Mouse (Mus musculus) mouse embryonic stem cell (cell line): ENCODE measurements around the gene Stoml3.

ENCODE experiments used
- in situ Hi-C, 2 experiments: fragments of 300-500 bp; cut with MboI; formaldehyde crosslinking; loops; 1 replicate in 1 of 2; 3 replicates in 1 of 2; pipeline ENCODE4 v1.14.3; 2019 to 2020; ENCODE audit warnings: low sequenced_read_pairs in 2 of 2, low pct_unique_long_range_greater_than_20kb in 1 of 2, mixed read lengths in 1 of 2; ENCODE audit not compliant: unreplicated experiment in 1 of 2

The Stoml3 gene

DNA sequence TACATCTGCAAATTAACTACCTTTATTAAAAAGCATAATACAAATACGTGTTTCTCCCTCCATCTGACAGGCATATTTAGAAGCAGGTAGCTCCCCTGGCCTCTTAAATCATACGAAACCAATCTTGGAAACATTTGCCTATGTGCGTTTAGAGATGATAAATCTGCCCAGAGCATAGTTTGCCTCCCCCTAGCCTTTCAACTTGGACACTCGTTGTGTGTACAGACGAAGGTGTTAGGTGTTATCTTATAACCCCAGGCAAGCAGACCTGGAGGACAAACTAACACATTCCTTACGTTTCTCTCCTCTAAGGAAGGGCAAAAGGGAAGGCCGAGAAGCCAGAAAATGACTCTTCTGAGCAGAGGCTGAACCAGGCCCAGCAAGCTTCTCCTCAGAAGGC is 64.2 kb downstream of the Stoml3 start:
- in situ Hi-C loops: no loop called here

DNA sequence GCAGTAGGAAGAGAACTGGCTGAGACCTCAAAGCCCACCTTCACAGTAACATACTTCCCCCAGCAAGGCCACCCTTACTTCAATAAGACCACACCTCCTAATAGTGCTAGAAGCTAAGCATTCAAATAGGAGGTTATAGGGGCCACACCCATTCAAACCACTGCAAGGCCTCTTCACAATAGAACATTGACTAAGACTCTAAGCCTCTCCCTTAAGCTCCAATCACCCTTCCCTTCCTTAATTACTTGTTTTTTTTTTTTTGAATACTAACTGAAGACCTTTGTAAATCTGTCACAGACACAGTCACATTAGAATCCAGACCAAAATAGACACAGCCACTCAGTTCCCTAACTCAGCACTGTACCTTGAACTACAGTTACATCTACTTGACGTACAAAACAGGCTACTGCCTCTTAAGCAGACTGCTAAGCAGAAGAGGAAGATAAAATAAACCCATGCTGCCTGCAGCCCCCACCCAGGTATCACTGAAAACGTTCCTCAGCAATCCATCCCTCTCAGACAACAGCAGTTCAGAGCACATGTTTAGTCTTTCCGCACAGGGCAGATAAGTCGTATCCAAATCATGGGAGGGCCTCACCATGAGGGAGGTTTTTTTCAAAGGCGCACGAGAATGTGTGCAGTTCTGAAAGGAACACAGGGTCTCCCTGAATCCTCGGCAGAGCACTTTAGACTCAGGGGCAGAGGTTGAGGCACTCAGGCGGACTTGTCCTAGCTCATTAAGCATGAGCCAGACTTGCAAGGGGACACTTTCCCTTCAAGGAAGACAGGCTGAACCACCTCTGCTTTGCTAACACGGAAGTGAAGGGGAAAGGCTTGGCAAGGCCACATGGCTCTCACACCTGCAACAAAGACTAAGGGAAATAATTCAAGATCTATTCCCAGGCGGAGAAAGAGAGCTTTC is 66.8 kb downstream of the Stoml3 start:
- in situ Hi-C loops: no loop called here

DNA sequence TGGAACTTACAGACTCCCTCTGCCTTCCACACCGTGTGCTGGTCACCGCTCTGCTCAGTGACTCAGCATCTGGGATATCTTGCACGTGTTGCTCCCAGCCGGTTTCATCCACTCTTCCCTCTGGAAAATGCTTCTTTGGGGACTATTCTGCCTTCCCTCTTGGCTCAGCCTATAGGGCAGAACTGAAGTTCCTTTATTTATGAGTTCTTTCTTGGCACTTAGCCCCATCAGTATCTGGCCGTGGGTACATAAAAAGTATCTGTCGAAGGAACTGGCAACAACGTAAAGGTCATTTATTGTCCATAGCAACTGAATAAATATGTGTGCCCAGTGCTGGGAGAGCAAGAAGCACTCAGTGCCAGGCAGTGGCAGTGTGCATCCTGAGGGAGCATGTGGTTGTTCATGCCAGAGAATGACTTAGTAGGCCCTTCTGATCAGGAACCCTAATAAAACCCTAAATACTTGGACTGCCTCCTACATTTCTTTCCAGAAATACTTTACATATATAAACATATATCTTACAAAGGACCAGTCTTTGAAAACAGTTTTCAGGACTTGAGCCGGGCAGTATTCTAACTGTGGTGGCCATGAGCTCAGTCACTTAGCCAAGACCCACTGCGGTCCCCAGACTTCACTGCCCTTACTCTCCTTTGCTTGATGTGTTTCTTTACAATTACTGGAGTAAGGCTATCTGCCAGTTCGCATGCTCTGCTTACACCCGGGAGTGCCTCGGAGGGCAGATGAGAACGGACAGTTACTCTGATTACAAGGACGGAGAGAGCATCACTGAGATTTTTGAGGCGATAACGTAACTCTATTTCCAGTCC is 69.1 kb downstream of the Stoml3 start:
- in situ Hi-C loops: no loop called here
